Mouse (Mus musculus) megakaryocyte, embryonic 14.5 days (primary cell): ENCODE measurements around the gene Lrrc7.

Source experiments
- FLI1 ChIP-seq: IDR thresholded peaks from 2 replicates; pipeline ENCODE4 v1.6.1; 2012; ENCODE audit warnings: low read length, inconsistent platforms, mixed read lengths
- GATA1 ChIP-seq: IDR thresholded peaks from 3 replicates; pipeline ENCODE4 v1.6.1; 2012; ENCODE audit warnings: mixed read lengths, low read length, inconsistent platforms, borderline replicate concordance

DNA sequence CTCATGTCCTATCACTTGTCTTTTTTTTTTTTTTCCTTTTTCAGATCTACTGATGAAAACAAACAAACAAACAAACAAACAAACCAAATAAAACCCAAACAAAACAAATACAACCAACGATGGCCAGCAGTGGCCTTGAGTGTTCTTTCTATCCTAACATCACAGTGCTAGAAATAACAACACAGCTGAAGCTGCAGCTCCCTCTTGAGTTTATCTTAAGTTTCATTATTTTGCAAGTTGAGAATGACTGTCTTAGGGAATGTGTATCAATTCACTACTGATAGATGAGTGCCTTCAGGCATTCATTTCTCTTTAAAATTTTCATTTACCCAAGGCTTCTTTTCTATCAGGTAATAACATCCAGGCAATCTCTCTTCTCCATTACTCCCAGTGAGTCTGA, 291.1 kb downstream of the Lrrc7 start:
- TF ChIP-seq GATA1 (no peak), FLI1 (no peak)
